ENCODE assay signal across 19 mouse cellular contexts in genomic region chr6:34758340-34758739, GRCm38 (mm10).
"Had no signal": no experiment of that assay in that cellular context is flagged by ENCODE, and none has a peak within 500 bp of the region (broad histone marks: within the 10 kb centered on the region; RNA-seq: fewer than 3 reads in every experiment).

No protein-coding gene starts in this region.

- DNase-seq: lung, adult 18-20 months; lung, postnatal 4 days; midbrain, embryonic 14.5 days; retina, postnatal 1 day; right cerebral cortex, adult 18-20 months; right cerebral cortex, postnatal 25 days; right cerebral cortex, postnatal 4 days; spleen, adult 18-20 months; thymus, adult 18-20 months; thymus, postnatal 14 days; thymus, postnatal 36 days had no signal

- H3K9ac ChIP-seq: liver, embryonic 14.5 days; lung, embryonic 15.5 days; midbrain, embryonic 12.5 days; neural tube, embryonic 13.5 days; neural tube, embryonic 15.5 days had no signal

- ATAC-seq: midbrain, embryonic 16.5 days had no signal

- H3K4me1 ChIP-seq: lung, embryonic 15.5 days; midbrain, embryonic 10.5 days; midbrain, embryonic 12.5 days; neural tube, embryonic 13.5 days; neural tube, embryonic 15.5 days had no signal

- H3K27ac ChIP-seq: liver, embryonic 14.5 days; lung, embryonic 15.5 days; midbrain, embryonic 10.5 days; midbrain, embryonic 12.5 days; neural tube, embryonic 13.5 days; neural tube, embryonic 15.5 days had no signal

- H3K4me2 ChIP-seq: lung, embryonic 15.5 days; midbrain, embryonic 12.5 days; neural tube, embryonic 13.5 days; neural tube, embryonic 15.5 days had no signal

- H3K9me3 ChIP-seq: lung, embryonic 15.5 days; midbrain, embryonic 10.5 days; midbrain, embryonic 12.5 days; neural tube, embryonic 13.5 days; neural tube, embryonic 15.5 days had no signal

- H3K27me3 ChIP-seq: lung, embryonic 15.5 days; midbrain, embryonic 12.5 days; neural tube, embryonic 13.5 days; neural tube, embryonic 15.5 days had no signal

- H3K4me3 ChIP-seq: lung, embryonic 15.5 days; midbrain, embryonic 10.5 days; midbrain, embryonic 12.5 days; myocyte; neural tube, embryonic 13.5 days; neural tube, embryonic 15.5 days had no signal
